Mouse (Mus musculus) heart, embryonic 14.5 days (tissue): ENCODE results near the gene Spata21. TPM values are rescaled to one million over a fixed set of nuclear protein-coding genes. Genes with fewer than 3 reads are reported as not detected.
A peak's percentile ranks its signal among the peaks of the same experiment; 100 is the strongest.
"Not testable (repeated sequence)": the region's sequence is repeated elsewhere in the genome, so short reads cannot be mapped to it uniquely, and the experiment has no call there.

Source experiments
- ATAC-seq: fragments of 200-750 bp; cut with Nextera tagmentation; 2 replicates; pipeline ENCODE4 v1.8.0; 2017; ENCODE audit warnings: low read depth, moderate TSS enrichment; ENCODE audit not compliant: insufficient number of reproducible peaks, insufficient read depth, low FRiP score
- H3K27ac ChIP-seq, 2 experiments: fragments of 200-500 bp in 1 of 2; fragments of 300-500 bp in 1 of 2; sonication (generic) in 1 of 2; replicated peaks in 1 of 2; 2 replicates each; pipeline ENCODE4 v1.5.1; 2012 to 2014; ENCODE audit warnings: low read depth in 2 of 2, low read length in 2 of 2, control low read depth in 1 of 2, mild to moderate bottlenecking in 1 of 2, mixed read lengths in 1 of 2; ENCODE audit not compliant: control insufficient read depth in 1 of 2, insufficient read depth in 1 of 2
- H3K27me3 ChIP-seq: fragments of 300-500 bp; sonication (generic); 2 replicates; pipeline ENCODE4 v1.6.1; 2014; ENCODE audit warnings: mild to moderate bottlenecking, low read length, control low read depth; ENCODE audit not compliant: control insufficient read depth, insufficient read depth
- H3K36me3 ChIP-seq: fragments of 300-500 bp; sonication (generic); 2 replicates; pipeline ENCODE4 v1.6.1; 2014; ENCODE audit warnings: mild to moderate bottlenecking, control low read depth, low read length, mixed read lengths; ENCODE audit not compliant: control insufficient read depth, insufficient read depth
- H3K4me1 ChIP-seq, 2 experiments: fragments of 200-500 bp in 1 of 2; fragments of 300-500 bp in 1 of 2; sonication (generic) in 1 of 2; 2 replicates each; pipeline ENCODE4 v1.6.1; 2012 to 2014; ENCODE audit warnings: low read length in 2 of 2, control low read depth in 1 of 2, mixed read lengths in 1 of 2; ENCODE audit not compliant: control insufficient read depth in 2 of 2, insufficient read depth in 2 of 2
- H3K4me2 ChIP-seq: fragments of 300-500 bp; sonication (generic); 2 replicates; pipeline ENCODE4 v1.6.1; 2014; ENCODE audit warnings: mild to moderate bottlenecking, low read length
- H3K4me3 ChIP-seq, 2 experiments: fragments of 200-500 bp in 1 of 2; fragments of 300-500 bp in 1 of 2; sonication (generic) in 1 of 2; 2 replicates each; pipeline ENCODE4 v1.5.1; 2012 to 2014; ENCODE audit warnings: low read length in 2 of 2, mild to moderate bottlenecking in 2 of 2, control low read depth in 1 of 2, low read depth in 1 of 2, moderate library complexity in 1 of 2; ENCODE audit not compliant: control insufficient read depth in 1 of 2, insufficient read depth in 1 of 2
- H3K9ac ChIP-seq: fragments of 300-500 bp; sonication (generic); 2 replicates; pipeline ENCODE4 v1.6.1; 2014; ENCODE audit warnings: mild to moderate bottlenecking, low read length
- H3K9me3 ChIP-seq: fragments of 300-500 bp; sonication (generic); 2 replicates; pipeline ENCODE4 v1.6.1; 2016; ENCODE audit warnings: low read length, control low read depth; ENCODE audit not compliant: control insufficient read depth
- WGBS: fragments of 180-500 bp; shearing (Covaris S2); extraction: QIAGEN DNeasy Blood & Tissue Kit; methylation state at CpG from one replicate; pipeline ENCODE4 v1.1.7; 2014; 5-methylcytosine and 5-hydroxymethylcytosine counted together
- polyA plus RNA-seq: library from polyadenylated mRNA; unstranded; fragments of >200 nt; fragmentation: Nextera tagmentation; extraction: Ambion mirVana; gene quantifications from 2 replicates; pipeline ENCODE4 v1.2.1, GENCODE M21; 2014

Gene Spata21
- polyA plus RNA-seq, 1 experiment from 2014 or later, result not detected

GRCm38 (mm10) chr4:141137740-141138139, 49.6 kb downstream of the Spata21 start:
- H3K27me3 ChIP-seq, H3K36me3 ChIP-seq, H3K9ac ChIP-seq, H3K27ac ChIP-seq, H3K9me3 ChIP-seq, H3K4me3 ChIP-seq, ATAC-seq: not testable (repeated sequence)
- peaks cover 30 to 48% of the 10 kb centered on the region in 2 experiments for H3K4me1 ChIP-seq
- 70% methylated on average over 1 of the region's 3 CpGs for WGBS
- H3K4me2 ChIP-seq, result peak overlapping the region; percentile 75

GRCm38 (mm10) chr4:141138425-141139115, 50.4 kb downstream of the Spata21 start:
- Histone ChIP-seq H3K27me3 (no peaks in the 10 kb centered on the region), H3K4me3 (peak overlapping the region; percentile 80 to 92), H3K4me2 (peak overlapping the region; percentile 75), H3K27ac (peak overlapping the region; percentile 81 to 94), H3K36me3 (no peaks in the 10 kb centered on the region), H3K9me3 (no peaks in the 10 kb centered on the region), H3K4me1 (peaks cover 27 to 40% of the 10 kb centered on the region in 2 experiments), H3K9ac (peak overlapping the region; percentile 88)
- no peak for ATAC-seq
- WGBS, result 3% methylated on average over 29 of the region's 29 CpGs

- no peaks in the 10 kb centered on the region for H3K27me3 ChIP-seq
- H3K9me3 ChIP-seq, result no peaks in the 10 kb centered on the region
- peak within 1 kb of the TSS; percentile 88 for H3K9ac ChIP-seq
- peak within 1 kb of the TSS; percentile 75 for H3K4me2 ChIP-seq
- H3K4me3 ChIP-seq, result peak within 1 kb of the TSS; percentile 80 to 92
- WGBS, result under 1% methylated on average over 63 of the region's 63 CpGs
- ATAC-seq, result peak; percentile 94
- H3K27ac ChIP-seq, result peak within 1 kb of the TSS; percentile 81 to 94
- peaks cover 23 to 35% of the 10 kb centered on the region in 2 experiments for H3K4me1 ChIP-seq
- H3K36me3 ChIP-seq, result no peaks in the 10 kb centered on the region
Measured at GRCm38 (mm10) chr4:141139116-141139970, 51.2 kb downstream of the Spata21 start, which contains the start of gene Szrd1. Gene Szrd1 (minus strand): TSS chr4:141139775.

- H3K27me3 ChIP-seq, H3K4me2 ChIP-seq, H3K4me3 ChIP-seq, H3K27ac ChIP-seq, H3K9ac ChIP-seq, H3K36me3 ChIP-seq, H3K9me3 ChIP-seq, ATAC-seq: not testable (repeated sequence)
- WGBS, result 89% methylated on average over 9 of the region's 9 CpGs
- peaks cover 15 to 25% of the 10 kb centered on the region in 2 experiments for H3K4me1 ChIP-seq
Measured at GRCm38 (mm10) chr4:141140354-141140753, 52.2 kb downstream of the Spata21 start.

GRCm38 (mm10) chr4:141140967-141141366, 52.8 kb downstream of the Spata21 start:
- no peak for ATAC-seq
- WGBS, result 82% methylated on average over 6 of the region's 6 CpGs
- H3K4me2 ChIP-seq, result no peak overlapping the region
- H3K27me3 ChIP-seq, result no peaks in the 10 kb centered on the region
- H3K4me3 ChIP-seq, result no peak overlapping the region
- H3K9me3 ChIP-seq, result no peaks in the 10 kb centered on the region
- no peak overlapping the region for H3K9ac ChIP-seq
- no peaks in the 10 kb centered on the region for H3K36me3 ChIP-seq
- peaks cover 12 to 22% of the 10 kb centered on the region in 2 experiments for H3K4me1 ChIP-seq
- no peak overlapping the region for H3K27ac ChIP-seq

GRCm38 (mm10) chr4:141142285-141142811, 54.2 kb downstream of the Spata21 start:
- 22% methylated on average over 9 of the region's 9 CpGs for WGBS
- H3K4me2 ChIP-seq, result peak overlapping the region; percentile 56
- no peaks in the 10 kb centered on the region for H3K36me3 ChIP-seq
- no peaks in the 10 kb centered on the region for H3K9me3 ChIP-seq
- peak overlapping the region; percentile 2 to 15; a peak in 3 of 4 replicates for H3K27ac ChIP-seq
- H3K9ac ChIP-seq, result peak overlapping the region; percentile 35
- peaks cover 3 to 13% of the 10 kb centered on the region in 2 experiments; a peak in 2 of 4 replicates for H3K4me1 ChIP-seq
- H3K27me3 ChIP-seq, result no peaks in the 10 kb centered on the region
- H3K4me3 ChIP-seq, result no peak overlapping the region
- ATAC-seq, result no peak

- H3K4me2 ChIP-seq, H3K27ac ChIP-seq, H3K9ac ChIP-seq, H3K9me3 ChIP-seq, ATAC-seq, H3K27me3 ChIP-seq, H3K4me3 ChIP-seq, H3K36me3 ChIP-seq: not testable (repeated sequence)
- peaks cover 3 to 16% of the 10 kb centered on the region in 2 experiments for H3K4me1 ChIP-seq
- 89% methylated on average over 8 of the region's 16 CpGs for whole genome bisulfite sequencing
Measured at GRCm38 (mm10) chr4:141145124-141145523, 57.0 kb downstream of the Spata21 start.
